Mouse (Mus musculus): ENCODE measurements at regions not wholly inside any gene's neighbourhood (a gene's known extent, or its start where the extent isn't known, plus 50 kb on each side); places are given as distances from the start of the nearest gene placed in this dataset.

GRCm38 (mm10) chr16:29987595-29987994, 76.6 kb upstream of the Hes1 start:
- TF ChIP-seq CTCF (IDR thresholded peaks at IDR 0.05; ENCODE audit: low read depth) = no peak
- no peak for TF ChIP-seq EP300 (IDR thresholded peaks at IDR 0.05; ENCODE audit: low read depth)
